Mouse (Mus musculus): Measurements from ENCODE around the gene Gm49353. TPM values are rescaled to one million over a fixed set of nuclear protein-coding genes. Genes with fewer than 3 reads are reported as not detected.

Gm49353 gene
- polyA plus RNA-seq, 1 experiment, result not detected

DNA sequence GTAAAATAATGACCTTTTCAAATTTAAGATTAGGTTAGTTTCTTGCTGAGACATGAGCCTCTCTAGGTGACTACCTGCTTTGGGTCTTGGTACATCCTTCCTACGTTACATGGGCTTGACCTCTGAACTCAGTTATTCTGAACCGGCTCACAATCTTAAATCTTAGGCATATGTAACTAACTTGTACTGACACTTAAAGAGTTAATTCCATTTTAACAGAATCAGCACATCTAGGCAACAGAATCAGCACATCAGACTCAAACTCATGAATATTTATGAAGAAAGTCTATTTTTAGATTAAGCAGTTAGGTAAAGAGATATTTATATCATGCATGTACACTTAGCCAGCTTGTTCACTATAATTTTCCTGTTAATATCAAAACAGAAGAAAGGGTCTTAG, 18.7 kb downstream of the Gm49353 start:
- Histone ChIP-seq H3K36me3 (ENCODE audit: control insufficient read depth, insufficient read depth, low read length, poor library complexity, severe bottlenecking) (no peaks in the 10 kb centered on the region), H3K4me3 (ENCODE audit: low read depth, low read length) (no peak overlapping the region), H3K4me1 (ENCODE audit: control insufficient read depth, insufficient read depth, low read length) (no peaks in the 10 kb centered on the region), H3K27ac (ENCODE audit: insufficient read depth, low read length) (no peak overlapping the region), H3K9ac (ENCODE audit: low read depth, poor library complexity, severe bottlenecking) (no peak overlapping the region), H3K27me3 (ENCODE audit: control insufficient read depth, insufficient read depth, low read length, poor library complexity, severe bottlenecking) (no peaks in the 10 kb centered on the region), H3K9me3 (replicated peaks; ENCODE audit: control insufficient read depth, insufficient read depth, low read length, poor library complexity, severe bottlenecking) (no peaks in the 10 kb centered on the region)
- TF ChIP-seq CTCF (IDR thresholded peaks at IDR 0.05; ENCODE audit: low read depth, low read length) (no peak), POLR2A (IDR thresholded peaks at IDR 0.05; ENCODE audit: insufficient read depth, low read length) (no peak), EP300 (IDR thresholded peaks at IDR 0.05; ENCODE audit: insufficient read depth, low read depth, low read length) (no peak)

DNA sequence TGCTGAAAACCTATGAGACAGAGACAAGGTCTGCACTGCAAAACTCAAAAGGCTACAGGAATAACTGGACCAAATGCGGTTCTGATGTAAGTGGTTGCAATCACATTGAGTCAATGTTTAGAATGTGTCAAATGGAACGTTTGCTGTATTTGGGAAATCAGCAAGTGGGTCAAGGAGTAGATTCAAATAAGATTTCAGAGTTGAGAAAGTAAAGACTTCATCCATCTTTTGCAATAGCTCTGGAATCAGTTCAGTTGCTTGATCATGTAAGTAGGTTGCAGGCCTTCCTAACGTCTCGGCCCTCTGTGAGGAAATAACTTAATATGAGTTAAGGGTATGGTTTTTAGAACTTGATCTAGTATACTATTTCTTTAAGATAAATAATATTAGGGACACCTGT, 26.6 kb downstream of the Gm49353 start:
- H3K9me3 ChIP-seq (replicated peaks; ENCODE audit: control insufficient read depth, insufficient read depth, low read length, poor library complexity, severe bottlenecking), result no peaks in the 10 kb centered on the region
- no peak overlapping the region for H3K9ac ChIP-seq (ENCODE audit: low read depth, poor library complexity, severe bottlenecking)
- no peak overlapping the region for H3K4me3 ChIP-seq (ENCODE audit: low read depth, low read length)
- H3K27ac ChIP-seq (ENCODE audit: insufficient read depth, low read length), result no peak overlapping the region
- no peaks in the 10 kb centered on the region for H3K4me1 ChIP-seq (ENCODE audit: control insufficient read depth, insufficient read depth, low read length)
- no peak for TF ChIP-seq EP300 (IDR thresholded peaks at IDR 0.05; ENCODE audit: insufficient read depth, low read depth, low read length)
- TF ChIP-seq CTCF (IDR thresholded peaks at IDR 0.05; ENCODE audit: low read depth, low read length), result no peak
- TF ChIP-seq POLR2A (IDR thresholded peaks at IDR 0.05; ENCODE audit: insufficient read depth, low read length), result no peak
- H3K27me3 ChIP-seq (ENCODE audit: control insufficient read depth, insufficient read depth, low read length, poor library complexity, severe bottlenecking), result no peaks in the 10 kb centered on the region
- H3K36me3 ChIP-seq (ENCODE audit: control insufficient read depth, insufficient read depth, low read length, poor library complexity, severe bottlenecking), result no peaks in the 10 kb centered on the region

DNA sequence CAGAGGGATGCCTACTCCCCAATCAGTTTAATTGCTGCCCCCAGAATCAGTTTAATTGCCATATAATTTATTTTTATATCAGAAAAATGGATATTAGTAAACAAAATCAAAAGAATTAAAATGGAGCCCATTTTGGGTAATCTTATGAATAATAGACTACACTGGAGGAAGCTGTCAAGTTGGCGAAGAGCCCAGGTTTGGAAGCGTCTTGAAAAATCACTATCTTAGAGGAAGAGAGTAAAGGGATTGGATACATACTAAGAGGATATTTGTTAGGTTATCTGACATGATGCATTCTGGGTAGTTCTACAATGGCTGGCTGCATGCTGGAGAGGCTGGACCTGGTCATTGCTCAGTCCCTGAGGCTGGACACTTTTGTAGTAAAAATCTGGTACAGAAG, 32.5 kb downstream of the Gm49353 start:
- Histone ChIP-seq H3K4me1 (ENCODE audit: control insufficient read depth, insufficient read depth, low read length) (no peaks in the 10 kb centered on the region), H3K9me3 (replicated peaks; ENCODE audit: control insufficient read depth, insufficient read depth, low read length, poor library complexity, severe bottlenecking) (no peaks in the 10 kb centered on the region), H3K27me3 (ENCODE audit: control insufficient read depth, insufficient read depth, low read length, poor library complexity, severe bottlenecking) (no peaks in the 10 kb centered on the region)

More for the DNA sequence above, 32.5 kb downstream of the Gm49353 start:
- no peak overlapping the region for H3K4me3 ChIP-seq (ENCODE audit: low read depth, low read length)
- TF ChIP-seq CTCF (IDR thresholded peaks at IDR 0.05; ENCODE audit: low read depth, low read length) (no peak), EP300 (IDR thresholded peaks at IDR 0.05; ENCODE audit: insufficient read depth, low read depth, low read length) (no peak), POLR2A (IDR thresholded peaks at IDR 0.05; ENCODE audit: insufficient read depth, low read length) (no peak)
- no peaks in the 10 kb centered on the region for H3K36me3 ChIP-seq (ENCODE audit: control insufficient read depth, insufficient read depth, low read length, poor library complexity, severe bottlenecking)
- no peak overlapping the region for H3K9ac ChIP-seq (ENCODE audit: low read depth, poor library complexity, severe bottlenecking)
- no peak overlapping the region for H3K27ac ChIP-seq (ENCODE audit: insufficient read depth, low read length)

Other genes starting within 250 kb of the Gm49353 start
- gene 2310057J18Rik, start 212.7 kb upstream of the Gm49353 start, polyA plus RNA-seq (2011; ENCODE audit: insufficient read depth, insufficient read length, low read depth, missing spikeins), result not detected in 2 replicates
- gene Soga3, start 55.1 kb upstream of the Gm49353 start, polyA plus RNA-seq (2011; ENCODE audit: insufficient read depth, insufficient read length, low read depth, missing spikeins), result 1.6 and 2.5 TPM in 2 replicates
- gene 9330159F19Rik, start 12.7 kb downstream of the Gm49353 start, polyA plus RNA-seq (2011; ENCODE audit: insufficient read depth, insufficient read length, low read depth, missing spikeins), result 0.18 and 0.25 TPM in 2 replicates
- gene Echdc1, start 114.2 kb downstream of the Gm49353 start, polyA plus RNA-seq (2011; ENCODE audit: insufficient read depth, insufficient read length, low read depth, missing spikeins), result 22.8 and 23.5 TPM in 2 replicates
- 29.1 and 31.1 TPM in 2 replicates for gene Rnf146, start 163.5 kb downstream of the Gm49353 start, polyA plus RNA-seq (2011; ENCODE audit: insufficient read depth, insufficient read length, low read depth, missing spikeins)

Data from ES-Bruce4 (cell line).